Mouse (Mus musculus) limb, embryonic 14.5 days (tissue): Measurements from ENCODE around the gene Slc35e3. TPM values are rescaled to one million over a fixed set of nuclear protein-coding genes. Genes with fewer than 3 reads are reported as not detected.
"Not testable (repeated sequence)": the region's sequence is repeated elsewhere in the genome, so short reads cannot be mapped to it uniquely, and the experiment has no call there.

Experiments
- ATAC-seq: fragments of 200-750 bp; cut with Nextera tagmentation; 2 replicates; pipeline ENCODE4 v1.8.0; 2017; ENCODE audit warnings: low read depth, moderate number of reproducible peaks, moderate TSS enrichment; ENCODE audit not compliant: low FRiP score
- DNase-seq: peaks from one replicate; pipeline ENCODE4 v3.0.0-alpha.2; 2015; ENCODE audit warnings: low spot score
- H3K27ac ChIP-seq: fragments of 300-500 bp; sonication (generic); replicated peaks from 2 replicates; pipeline ENCODE4 v1.5.1; 2014; ENCODE audit warnings: low read depth, mild to moderate bottlenecking, low read length, moderate library complexity, mixed read lengths
- H3K27me3 ChIP-seq: fragments of 300-500 bp; sonication (generic); 2 replicates; pipeline ENCODE4 v1.6.1; 2014; ENCODE audit warnings: low read length, mixed read lengths; ENCODE audit not compliant: control insufficient read depth, insufficient read depth
- H3K36me3 ChIP-seq: fragments of 300-500 bp; sonication (generic); 2 replicates; pipeline ENCODE4 v1.6.1; 2014; ENCODE audit warnings: mild to moderate bottlenecking, low read length, moderate library complexity, mixed read lengths; ENCODE audit not compliant: control insufficient read depth, insufficient read depth
- H3K4me1 ChIP-seq: fragments of 300-500 bp; sonication (generic); 2 replicates; pipeline ENCODE4 v1.6.1; 2014; ENCODE audit warnings: antibody characterized with exemption, low read length, mixed read lengths; ENCODE audit not compliant: control insufficient read depth, insufficient read depth
- H3K4me2 ChIP-seq: fragments of 300-500 bp; sonication (generic); replicated peaks from 2 replicates; pipeline ENCODE4 v1.6.1; 2014; ENCODE audit warnings: low read depth, mild to moderate bottlenecking, low read length, moderate library complexity; ENCODE audit not compliant: severe bottlenecking
- H3K4me3 ChIP-seq: fragments of 300-500 bp; sonication (generic); replicated peaks from 2 replicates; pipeline ENCODE4 v1.5.1; 2014; ENCODE audit warnings: low read length
- H3K9ac ChIP-seq: fragments of 300-500 bp; sonication (generic); 2 replicates; pipeline ENCODE4 v1.6.1; 2014; ENCODE audit warnings: mild to moderate bottlenecking, low read depth, low read length, moderate library complexity; ENCODE audit not compliant: severe bottlenecking
- H3K9me3 ChIP-seq: fragments of 300-500 bp; sonication (generic); 2 replicates; pipeline ENCODE4 v1.6.1; 2016; ENCODE audit warnings: low read length; ENCODE audit not compliant: control insufficient read depth
- POLR2A ChIP-seq: fragments of 200-500 bp; IDR thresholded peaks from 2 replicates; pipeline ENCODE4 v1.8.0; 2012; ENCODE audit warnings: inconsistent platforms, mild to moderate bottlenecking, moderate library complexity, borderline replicate concordance; ENCODE audit not compliant: insufficient read depth, insufficient read length; ENCODE audit errors: extremely low read depth
- WGBS: fragments of 180-500 bp; shearing (Covaris S2); extraction: QIAGEN DNeasy Blood & Tissue Kit; methylation state at CpG from one replicate; pipeline ENCODE4 v1.1.7; 2014; 5-methylcytosine and 5-hydroxymethylcytosine counted together
- polyA plus RNA-seq, 2 experiments: library from polyadenylated mRNA; depleted of rRNA in 1 of 2; stranded (reverse) in 1 of 2; unstranded in 1 of 2; fragments of >200 nt; fragmentation: Nextera tagmentation in 1 of 2; extraction: Ambion mirVana in 1 of 2; gene quantifications; 2 replicates each; pipeline versions ENCODE4 v1.2.1 to v1.2.3; 2012 to 2014

Gene Slc35e3
- polyA plus RNA-seq, 2 experiments: 21.7 to 36.2 TPM

- Histone ChIP-seq H3K27me3 (no peaks in the 10 kb centered on the region), H3K4me3 (no peak overlapping the region), H3K36me3 (no peaks in the 10 kb centered on the region), H3K4me1 (peaks cover 13% of the 10 kb centered on the region), H3K27ac (no peak overlapping the region), H3K4me2 (no peak overlapping the region), H3K9ac (no peak overlapping the region), H3K9me3 (no peaks in the 10 kb centered on the region)
- 85% methylated on average over 3 of the region's 3 CpGs for WGBS
- DNase-seq (no peak), ATAC-seq (no peak)
- no peak for TF ChIP-seq POLR2A
Measured at GRCm38 (mm10) chr10:117716686-117717085, 29.5 kb downstream of the Slc35e3 start.

DNA sequence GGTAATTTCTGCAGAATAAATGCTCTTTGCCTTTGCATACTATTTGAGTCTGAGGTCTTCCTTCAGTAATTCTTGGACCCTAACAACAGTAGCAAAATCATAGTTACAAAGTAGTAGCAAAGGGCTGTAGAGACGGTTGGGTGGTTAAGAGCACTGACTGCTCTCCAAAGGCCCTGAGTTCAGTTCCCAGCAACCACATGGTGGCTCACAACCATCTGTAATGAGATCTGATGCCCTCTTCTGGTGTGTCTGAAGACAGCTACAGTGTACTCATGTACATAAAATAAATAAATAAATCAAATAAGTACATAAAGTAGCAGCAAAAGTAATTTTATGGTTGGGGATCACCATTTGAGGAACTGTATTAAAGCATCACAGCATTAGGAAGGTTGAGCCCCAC is 30.5 kb downstream of the Slc35e3 start:
- H3K27me3 ChIP-seq, H3K9me3 ChIP-seq, H3K27ac ChIP-seq, H3K9ac ChIP-seq, DNase-seq, H3K4me3 ChIP-seq, H3K4me2 ChIP-seq, ATAC-seq, H3K36me3 ChIP-seq: not testable (repeated sequence)
- H3K4me1 ChIP-seq: peaks cover 16% of the 10 kb centered on the region
- WGBS: 94% methylated on average over 1 of the region's 1 CpGs

GRCm38 (mm10) chr10:117714928-117715500 is 31.2 kb downstream of the Slc35e3 start:
- H3K9me3 ChIP-seq: no peaks in the 10 kb centered on the region
- no peak overlapping the region for H3K27ac ChIP-seq
- WGBS: 80% methylated on average over 4 of the region's 4 CpGs
- no peak overlapping the region for H3K9ac ChIP-seq
- no peak for TF ChIP-seq POLR2A
- ATAC-seq: no peak
- DNase-seq: no peak
- H3K36me3 ChIP-seq: no peaks in the 10 kb centered on the region
- peaks cover 16% of the 10 kb centered on the region for H3K4me1 ChIP-seq
- H3K4me3 ChIP-seq: no peak overlapping the region
- no peak overlapping the region for H3K4me2 ChIP-seq
- H3K27me3 ChIP-seq: no peaks in the 10 kb centered on the region

DNA sequence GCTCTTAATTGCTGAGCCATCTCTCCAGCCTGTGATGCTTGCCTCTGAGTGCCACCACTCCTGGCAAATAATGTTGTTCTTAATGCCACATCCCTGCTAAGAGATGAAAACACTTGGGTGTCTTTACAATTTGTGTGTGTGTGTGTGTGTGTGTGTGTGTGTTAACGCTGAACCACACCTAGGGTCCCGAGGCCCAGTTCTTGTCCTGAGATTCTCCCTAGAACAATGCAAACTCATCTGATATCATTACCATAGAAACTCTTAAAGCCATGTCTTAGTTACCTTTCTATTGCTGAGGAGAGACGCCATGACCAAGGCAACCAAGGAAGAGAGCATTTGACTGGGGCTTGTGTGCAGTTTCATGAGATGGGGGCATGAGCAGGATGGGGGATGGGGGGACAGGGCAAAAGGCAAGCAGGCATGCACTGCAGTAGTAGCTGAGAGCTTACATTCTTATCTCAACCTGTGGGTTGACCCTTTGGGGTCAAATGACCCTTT is 32.1 kb downstream of the Slc35e3 start:
- H3K27me3 ChIP-seq: no peaks in the 10 kb centered on the region
- no peak overlapping the region for H3K4me2 ChIP-seq
- ATAC-seq: no peak
- H3K4me3 ChIP-seq: no peak overlapping the region
- no peaks in the 10 kb centered on the region for H3K9me3 ChIP-seq
- 0 out of 2 replicates have a peak, but pooled peaks cover under 1% of the 10 kb centered on the region for H3K36me3 ChIP-seq
- no peak for TF ChIP-seq POLR2A
- WGBS: 83% methylated on average over 3 of the region's 3 CpGs
- H3K9ac ChIP-seq: no peak overlapping the region
- H3K27ac ChIP-seq: no peak overlapping the region
- H3K4me1 ChIP-seq: peaks cover 16% of the 10 kb centered on the region
- no peak for DNase-seq

- Histone ChIP-seq H3K27ac (no peak overlapping the region), H3K27me3 (no peaks in the 10 kb centered on the region), H3K9ac (no peak overlapping the region), H3K36me3 (0 out of 2 replicates have a peak, but pooled peaks cover 5% of the 10 kb centered on the region), H3K4me3 (no peak overlapping the region), H3K4me1 (peaks cover 18% of the 10 kb centered on the region), H3K4me2 (no peak overlapping the region), H3K9me3 (no peaks in the 10 kb centered on the region)
- no peak for ATAC-seq
- whole genome bisulfite sequencing: 92% methylated on average over 8 of the region's 8 CpGs
- no peak for TF ChIP-seq POLR2A
- DNase-seq: no peak
Measured at GRCm38 (mm10) chr10:117713466-117713865, 32.7 kb downstream of the Slc35e3 start.
